Mouse (Mus musculus) liver, embryonic 13.5 days (tissue): ENCODE measurements around the gene Samd5. TPM values are rescaled to one million over a fixed set of nuclear protein-coding genes. Genes with fewer than 3 reads are reported as not detected.

Experiments used
- ATAC-seq: fragments of 200-750 bp; cut with Nextera tagmentation; 2 replicates; pipeline ENCODE4 v1.8.0; 2017; ENCODE audit warnings: low read depth, mild to moderate bottlenecking, moderate number of reproducible peaks, moderate library complexity
- DNase-seq: peaks from one replicate; pipeline ENCODE4 v3.0.0; 2022
- H3K27ac ChIP-seq: fragments of 300-500 bp; sonication (generic); 2 replicates; pipeline ENCODE4 v1.5.1; 2015; ENCODE audit warnings: moderate library complexity, mild to moderate bottlenecking, inconsistent platforms
- H3K27me3 ChIP-seq: fragments of 300-500 bp; sonication (generic); 2 replicates; pipeline ENCODE4 v1.6.1; 2015; ENCODE audit warnings: mild to moderate bottlenecking, inconsistent platforms
- H3K36me3 ChIP-seq: fragments of 300-500 bp; sonication (generic); 2 replicates; pipeline ENCODE4 v1.6.1; 2015; ENCODE audit warnings: mild to moderate bottlenecking, inconsistent platforms
- H3K4me1 ChIP-seq: fragments of 300-500 bp; sonication (generic); replicated peaks from 2 replicates; pipeline ENCODE4 v1.6.1; 2015; ENCODE audit warnings: inconsistent platforms
- H3K4me2 ChIP-seq: fragments of 300-500 bp; sonication (generic); 2 replicates; pipeline ENCODE4 v1.6.1; 2015; ENCODE audit warnings: inconsistent platforms, mild to moderate bottlenecking, moderate library complexity
- H3K4me3 ChIP-seq: fragments of 300-500 bp; sonication (generic); replicated peaks from 2 replicates; pipeline ENCODE4 v1.5.1; 2015; ENCODE audit warnings: mild to moderate bottlenecking, inconsistent platforms
- H3K9ac ChIP-seq: fragments of 300-500 bp; sonication (generic); 2 replicates; pipeline ENCODE4 v1.6.1; 2015; ENCODE audit warnings: mild to moderate bottlenecking, inconsistent platforms
- H3K9me3 ChIP-seq: fragments of 300-500 bp; sonication (generic); replicated peaks from 2 replicates; pipeline ENCODE4 v1.6.1; 2016; ENCODE audit warnings: inconsistent platforms
- WGBS: fragments of 180-500 bp; shearing (Covaris S2); methylation state at CpG from one replicate; pipeline ENCODE4 v1.1.7; 2015; ENCODE audit not compliant: insufficient replicate concordance; 5-methylcytosine and 5-hydroxymethylcytosine counted together
- polyA plus RNA-seq: library from polyadenylated mRNA; unstranded; fragments of >200 nt; fragmentation: Nextera tagmentation; extraction: Ambion mirVana; gene quantifications from 2 replicates; pipeline ENCODE4 v1.2.1, GENCODE M21; 2015

The Samd5 gene
- polyA plus RNA-seq, 1 experiment from 2014 or later = 0.52 TPM

GRCm38 (mm10) chr10:9679911-9680310 lies 4.9 kb upstream of the Samd5 start:
- Histone ChIP-seq H3K9me3 (no peaks in the 10 kb centered on the region), H3K36me3 (no peaks in the 10 kb centered on the region), H3K27me3 (peaks cover 31% of the 10 kb centered on the region), H3K9ac (no peak overlapping the region), H3K4me2 (no peak overlapping the region), H3K27ac (no peak overlapping the region), H3K4me1 (peaks cover 7% of the 10 kb centered on the region), H3K4me3 (no peak overlapping the region)
- WGBS = 63% methylated on average over 5 of the region's 5 CpGs
- DNase-seq (no peak), ATAC-seq (no peak)

DNA sequence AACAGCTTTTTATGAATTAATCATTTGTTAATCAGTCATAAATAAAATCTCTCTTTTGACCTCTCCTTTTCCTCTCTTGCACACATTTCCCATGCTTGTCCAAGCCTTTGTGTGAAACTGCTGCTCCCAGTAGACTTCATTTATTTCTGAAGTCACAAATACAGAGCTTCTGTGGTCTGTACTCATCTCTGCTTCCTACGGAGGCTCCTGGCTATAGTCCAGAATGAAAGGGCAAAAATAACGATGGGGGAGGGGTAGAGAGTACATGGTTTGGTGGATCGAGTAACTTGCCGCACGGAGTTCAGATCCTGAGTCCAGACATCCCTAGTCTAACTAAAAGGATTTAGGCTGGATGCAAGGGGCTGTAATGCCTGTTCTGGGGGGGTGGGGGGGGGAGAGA lies 3.1 kb upstream of the Samd5 start:
- 55% methylated on average over 5 of the region's 5 CpGs for WGBS
- Histone ChIP-seq H3K4me3 (no peak overlapping the region), H3K36me3 (no peaks in the 10 kb centered on the region), H3K27me3 (peaks cover 49% of the 10 kb centered on the region), H3K9me3 (no peaks in the 10 kb centered on the region), H3K27ac (no peak overlapping the region), H3K4me2 (no peak overlapping the region), H3K4me1 (peaks cover 14% of the 10 kb centered on the region), H3K9ac (no peak overlapping the region)
- no peak for DNase-seq
- ATAC-seq = no peak

- no peak overlapping the region for H3K9ac ChIP-seq
- no peaks in the 10 kb centered on the region for H3K36me3 ChIP-seq
- H3K4me3 ChIP-seq = no peak overlapping the region
- H3K9me3 ChIP-seq = no peaks in the 10 kb centered on the region
- H3K4me1 ChIP-seq = peaks cover 14% of the 10 kb centered on the region
- no peak for ATAC-seq
- H3K27ac ChIP-seq = no peak overlapping the region
- 2% methylated on average over 17 of the region's 17 CpGs for WGBS
- peaks cover 54% of the 10 kb centered on the region for H3K27me3 ChIP-seq
- H3K4me2 ChIP-seq = peak overlapping the region; percentile 36
- DNase-seq = no peak
Measured at GRCm38 (mm10) chr10:9676886-9677285, 1.9 kb upstream of the Samd5 start.

DNA sequence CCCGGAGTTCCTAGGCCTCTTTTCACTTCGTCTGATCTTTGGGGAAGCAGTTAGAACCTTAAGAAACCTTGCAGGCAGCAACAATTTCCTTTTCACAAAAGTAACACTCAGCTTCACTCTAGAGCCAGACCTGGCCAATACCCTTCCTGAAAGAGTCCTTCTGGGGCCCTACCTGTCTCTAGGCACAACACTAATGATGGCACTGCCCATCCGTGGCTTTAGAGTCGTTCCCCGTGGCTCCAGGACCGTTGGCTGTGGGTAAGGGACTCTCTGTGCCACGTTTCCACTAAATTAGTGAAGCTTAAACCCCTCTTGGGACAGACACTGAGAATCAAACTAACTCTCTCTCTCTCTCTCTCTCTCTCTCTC lies 1.4 kb upstream of the Samd5 start:
- H3K27me3 ChIP-seq = peaks cover 54% of the 10 kb centered on the region
- ATAC-seq (no peak), DNase-seq (no peak)
- no peak overlapping the region for H3K4me2 ChIP-seq
- H3K27ac ChIP-seq = no peak overlapping the region
- H3K9ac ChIP-seq = no peak overlapping the region
- peaks cover 14% of the 10 kb centered on the region for H3K4me1 ChIP-seq
- 1% methylated on average over 7 of the region's 7 CpGs for WGBS
- H3K36me3 ChIP-seq = no peaks in the 10 kb centered on the region
- H3K4me3 ChIP-seq = no peak overlapping the region
- no peaks in the 10 kb centered on the region for H3K9me3 ChIP-seq

DNA sequence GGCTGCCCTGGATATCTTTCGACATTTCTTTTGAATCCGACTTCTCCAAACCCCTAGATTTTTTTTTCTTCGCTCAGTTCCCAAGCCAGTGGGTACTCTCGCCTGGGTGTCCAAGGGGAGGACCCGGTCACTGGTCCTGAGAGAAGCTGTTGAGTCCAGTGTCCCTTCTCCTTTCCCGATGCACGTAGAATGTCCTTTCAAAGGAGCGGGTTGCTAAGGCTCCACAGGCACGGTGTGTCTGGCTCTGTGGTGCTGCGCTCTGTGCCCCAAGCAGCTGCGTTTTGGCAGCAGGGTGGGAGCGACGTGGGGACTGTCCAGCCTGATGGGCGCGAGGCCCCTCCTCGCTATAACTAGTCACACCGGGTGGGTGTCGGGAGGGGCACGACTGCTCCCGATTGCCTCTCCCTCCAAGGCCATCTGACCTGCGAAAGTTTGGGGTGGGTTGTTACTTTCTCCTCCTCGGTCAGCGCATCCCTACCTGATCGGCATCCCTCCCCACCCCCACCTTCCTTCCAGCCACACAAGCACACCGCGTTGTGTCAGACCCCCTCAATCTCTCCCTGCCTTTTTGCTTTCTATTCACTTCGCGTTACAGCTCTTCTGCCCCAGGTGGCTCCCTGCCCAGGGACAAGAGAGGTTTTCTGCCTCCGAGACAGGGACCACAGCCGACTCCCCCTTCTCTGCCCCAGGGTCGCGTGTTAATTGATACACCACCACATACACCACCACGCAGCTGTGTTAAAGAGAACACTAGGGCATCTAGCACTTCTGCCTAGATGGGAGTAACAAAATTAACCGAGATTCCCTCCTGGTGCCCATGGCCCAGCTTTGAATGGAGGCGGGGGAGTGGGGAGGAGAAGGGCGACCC lies 776 bp upstream of the Samd5 start:
- Histone ChIP-seq H3K27me3 (peaks cover 54% of the 10 kb centered on the region), H3K9me3 (no peaks in the 10 kb centered on the region), H3K4me2 (peak overlapping the region; percentile 69), H3K27ac (no peak overlapping the region), H3K9ac (no peak overlapping the region; the same call in 1 of the 2 replicates), H3K36me3 (no peaks in the 10 kb centered on the region), H3K4me3 (peak overlapping the region; percentile 56), H3K4me1 (peaks cover 14% of the 10 kb centered on the region)
- DNase-seq = no peak
- 3% methylated on average over 36 of the region's 36 CpGs for WGBS
- ATAC-seq = no peak

DNA sequence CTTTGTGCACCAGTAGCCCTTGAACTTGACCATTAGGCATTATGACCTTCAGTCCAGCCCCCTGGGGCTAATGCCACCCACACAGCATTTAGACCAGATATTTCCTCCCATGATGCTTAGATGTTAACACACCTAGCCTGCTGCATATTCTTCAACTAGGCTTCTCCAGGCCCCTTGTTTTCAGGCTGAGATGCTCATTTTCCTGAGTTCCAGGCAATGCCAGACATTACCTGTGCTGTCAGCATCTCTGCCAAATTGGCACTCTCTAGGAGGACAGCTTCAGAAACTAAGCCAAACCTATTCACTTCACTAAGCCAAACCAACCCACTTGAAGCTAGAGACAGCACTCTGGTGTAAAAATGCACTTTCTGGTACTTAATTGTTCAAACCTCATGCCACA lies 1.7 kb downstream of the Samd5 start:
- no peaks in the 10 kb centered on the region for H3K36me3 ChIP-seq
- H3K4me1 ChIP-seq = peaks cover 14% of the 10 kb centered on the region
- H3K4me3 ChIP-seq = no peak overlapping the region
- no peak for ATAC-seq
- no peak overlapping the region for H3K4me2 ChIP-seq
- H3K27me3 ChIP-seq = peaks cover 54% of the 10 kb centered on the region
- no peak overlapping the region for H3K9ac ChIP-seq
- H3K9me3 ChIP-seq = no peaks in the 10 kb centered on the region
- DNase-seq = no peak
- H3K27ac ChIP-seq = no peak overlapping the region

- H3K27ac ChIP-seq = no peak overlapping the region
- DNase-seq = no peak
- no peak overlapping the region for H3K4me3 ChIP-seq
- H3K9ac ChIP-seq = no peak overlapping the region
- no peaks in the 10 kb centered on the region for H3K9me3 ChIP-seq
- H3K4me2 ChIP-seq = no peak overlapping the region
- H3K4me1 ChIP-seq = peaks cover 14% of the 10 kb centered on the region
- 53% methylated on average over 5 of the region's 5 CpGs for WGBS
- peaks cover 50% of the 10 kb centered on the region for H3K27me3 ChIP-seq
- no peaks in the 10 kb centered on the region for H3K36me3 ChIP-seq
- no peak for ATAC-seq
Measured at GRCm38 (mm10) chr10:9672751-9673150, 2.3 kb downstream of the Samd5 start.

- ATAC-seq = no peak
- WGBS = 62% methylated on average over 6 of the region's 6 CpGs
- H3K27me3 ChIP-seq = peaks cover 28% of the 10 kb centered on the region
Measured at GRCm38 (mm10) chr10:9670351-9670750, 4.7 kb downstream of the Samd5 start.

GRCm38 (mm10) chr10:9668791-9669190 lies 6.2 kb downstream of the Samd5 start:
- DNase-seq (no peak), ATAC-seq (no peak)
- Histone ChIP-seq H3K9me3 (no peaks in the 10 kb centered on the region), H3K4me2 (no peak overlapping the region), H3K27me3 (peaks cover 12% of the 10 kb centered on the region), H3K27ac (no peak overlapping the region), H3K4me1 (no peaks in the 10 kb centered on the region), H3K4me3 (no peak overlapping the region), H3K36me3 (no peaks in the 10 kb centered on the region), H3K9ac (no peak overlapping the region)
- 64% methylated on average over 4 of the region's 4 CpGs for WGBS

More at GRCm38 (mm10) chr10:9670351-9670750, 4.7 kb downstream of the Samd5 start:
- Histone ChIP-seq H3K4me1 (peaks cover 8% of the 10 kb centered on the region; the same call in 1 of the 2 replicates), H3K4me2 (no peak overlapping the region), H3K27ac (no peak overlapping the region), H3K4me3 (no peak overlapping the region), H3K36me3 (no peaks in the 10 kb centered on the region), H3K9ac (no peak overlapping the region), H3K9me3 (no peaks in the 10 kb centered on the region)
- DNase-seq = no peak

DNA sequence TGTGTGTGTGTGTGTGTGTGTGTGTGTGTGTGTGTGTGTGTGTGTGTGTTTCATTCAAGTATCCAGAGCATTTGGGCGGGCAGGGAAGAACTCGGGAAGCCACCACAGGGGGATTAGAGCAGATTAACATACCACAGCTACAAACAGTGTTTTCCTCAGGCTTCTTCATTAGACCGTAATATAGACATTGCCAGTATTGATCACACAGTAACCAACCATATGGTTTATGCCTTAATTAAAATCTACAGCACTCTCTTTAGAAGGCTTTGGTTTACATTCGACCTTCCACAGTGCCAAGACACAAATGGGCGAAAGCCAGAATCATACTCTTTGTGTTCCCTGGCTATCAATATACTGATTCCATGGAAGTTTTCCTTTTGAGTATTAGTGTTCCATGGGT lies 22.1 kb downstream of the Samd5 start:
- Histone ChIP-seq H3K9me3 (no peaks in the 10 kb centered on the region), H3K27me3 (no peaks in the 10 kb centered on the region), H3K36me3 (no peaks in the 10 kb centered on the region), H3K9ac (no peak overlapping the region), H3K4me3 (no peak overlapping the region), H3K27ac (no peak overlapping the region), H3K4me1 (no peaks in the 10 kb centered on the region), H3K4me2 (no peak overlapping the region)
- 73% methylated on average over 5 of the region's 5 CpGs for WGBS
- ATAC-seq = no peak
- no peak for DNase-seq

- Histone ChIP-seq H3K4me3 (no peak overlapping the region), H3K36me3 (no peaks in the 10 kb centered on the region), H3K9me3 (no peaks in the 10 kb centered on the region), H3K4me1 (no peaks in the 10 kb centered on the region), H3K9ac (no peak overlapping the region), H3K27ac (no peak overlapping the region), H3K27me3 (no peaks in the 10 kb centered on the region), H3K4me2 (no peak overlapping the region)
- WGBS = 56% methylated on average over 6 of the region's 6 CpGs
- no peak for DNase-seq
- ATAC-seq = no peak
Measured at GRCm38 (mm10) chr10:9650050-9650825, 24.8 kb downstream of the Samd5 start.
